Mouse (Mus musculus): ENCODE data around the gene Dnaja3. TPM values are rescaled to one million over a fixed set of nuclear protein-coding genes. Genes with fewer than 3 reads are reported as not detected.

The Dnaja3 gene
- polyA plus RNA-seq, 2 experiments: 18.8 to 34.1 TPM

DNA sequence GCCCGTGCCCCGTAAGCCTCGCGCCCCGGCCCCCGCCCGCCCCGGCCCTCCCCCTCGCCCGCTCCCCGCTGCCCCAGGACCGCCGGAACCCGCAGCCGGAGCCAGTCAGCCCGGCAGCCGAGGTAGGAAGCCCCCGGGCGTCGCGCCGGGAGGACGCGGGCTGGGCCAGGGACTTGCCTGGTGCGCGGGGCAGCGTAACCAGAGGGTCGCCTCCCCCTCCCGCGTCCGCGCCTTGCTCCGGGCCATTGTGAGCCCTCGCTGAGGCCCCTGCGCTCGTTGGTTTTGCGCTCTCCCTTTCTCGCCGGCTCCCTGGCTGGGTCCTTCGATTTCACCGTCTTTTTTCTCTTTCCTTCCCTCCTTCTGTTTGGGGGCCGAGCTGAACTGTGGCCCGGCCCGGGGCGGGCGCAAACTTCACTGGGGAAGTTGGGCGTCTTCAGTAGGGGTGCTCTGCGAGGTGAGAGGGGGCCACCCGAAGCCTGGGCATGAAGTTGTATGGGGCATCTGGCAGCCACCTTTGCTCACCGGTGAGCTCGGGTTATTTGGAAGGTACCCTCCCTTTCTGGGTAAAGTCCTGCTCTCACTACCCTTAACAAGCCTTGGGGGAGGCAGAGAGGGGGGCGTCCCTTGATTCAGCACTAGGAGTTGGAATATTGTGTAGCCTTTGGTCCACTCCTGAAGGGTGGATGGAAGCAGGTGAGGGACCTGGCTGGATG, 44.8 kb upstream of the Dnaja3 start:
- Histone ChIP-seq H3K9me3 (ENCODE audit: control insufficient read depth, low read length) (no peaks in the 10 kb centered on the region), H3K27ac (no peak overlapping the region), H3K4me2 (ENCODE audit: low read depth) (peak overlapping the region; percentile 61), H3K4me1 (replicated peaks; ENCODE audit: control insufficient read depth in 2 of 2, insufficient read depth in 2 of 2, low read length in 1 of 2) (no peaks in the 10 kb centered on the region; a peak in 1 of 4 replicates), H3K27me3 (ENCODE audit: control insufficient read depth, insufficient read depth, low read length) (peaks cover 46% of the 10 kb centered on the region), H3K36me3 (replicated peaks; ENCODE audit: control insufficient read depth, insufficient read depth, low read depth) (no peaks in the 10 kb centered on the region), H3K4me3 (ENCODE audit: insufficient read depth in 1 of 2, low read depth in 2 of 2, low read length in 2 of 2) (peak overlapping the region; percentile 53 to 54), H3K9ac (replicated peaks) (peak overlapping the region; percentile 35)
- TF ChIP-seq EP300 (IDR thresholded peaks at IDR 0.05; ENCODE audit: low read depth) (no peak), CTCF (IDR thresholded peaks at IDR 0.05; ENCODE audit: low read depth) (no peak)
- ATAC-seq (ENCODE audit: insufficient read depth): no peak
- 1% methylated on average over 52 of the region's 52 CpGs for WGBS (ENCODE audit: insufficient replicate concordance)
- DNase-seq (ENCODE audit: low read depth in 3 of 3, low spot score in 3 of 3): no peak

DNA sequence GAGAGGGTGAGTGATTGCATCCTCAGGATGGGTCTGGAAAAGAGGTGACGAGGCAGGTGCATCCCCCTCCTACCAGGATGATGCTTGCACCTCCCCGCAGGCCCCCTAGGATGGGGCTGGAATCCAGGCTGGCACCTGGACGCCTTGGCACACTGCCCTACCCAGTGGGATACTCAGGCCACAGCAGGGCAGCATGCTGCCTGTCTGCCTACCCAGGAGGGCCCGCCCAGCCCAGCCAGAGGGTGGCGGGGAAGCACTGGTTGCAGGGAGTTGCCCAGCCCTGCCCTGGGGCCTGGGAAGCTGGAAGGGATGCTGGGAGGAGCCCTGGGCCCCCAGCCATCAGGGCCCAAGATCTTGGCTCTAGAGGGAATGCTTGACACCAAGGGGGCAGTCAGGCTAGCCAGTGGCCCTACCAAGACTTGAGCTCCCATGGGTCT, 44.2 kb upstream of the Dnaja3 start:
- no peak for TF ChIP-seq EP300 (IDR thresholded peaks at IDR 0.05; ENCODE audit: low read depth)
- no peak for TF ChIP-seq CTCF (IDR thresholded peaks at IDR 0.05; ENCODE audit: low read depth)
- Histone ChIP-seq H3K27ac (no peak overlapping the region), H3K9me3 (ENCODE audit: control insufficient read depth, low read length) (no peaks in the 10 kb centered on the region), H3K4me1 (replicated peaks; ENCODE audit: control insufficient read depth in 2 of 2, insufficient read depth in 2 of 2, low read length in 1 of 2) (no peaks in the 10 kb centered on the region; a peak in 1 of 4 replicates), H3K36me3 (replicated peaks; ENCODE audit: control insufficient read depth, insufficient read depth, low read depth) (no peaks in the 10 kb centered on the region), H3K9ac (replicated peaks) (no peak overlapping the region), H3K4me2 (ENCODE audit: low read depth) (peak overlapping the region; percentile 61), H3K27me3 (ENCODE audit: control insufficient read depth, insufficient read depth, low read length) (peaks cover 46% of the 10 kb centered on the region), H3K4me3 (ENCODE audit: insufficient read depth in 1 of 2, low read depth in 2 of 2, low read length in 2 of 2) (peak overlapping the region; percentile 53 to 54)
- ATAC-seq (ENCODE audit: insufficient read depth) (no peak), DNase-seq (ENCODE audit: low read depth in 3 of 3, low spot score in 3 of 3) (no peak)
- 33% methylated on average over 5 of the region's 5 CpGs for WGBS (ENCODE audit: insufficient replicate concordance)

DNA sequence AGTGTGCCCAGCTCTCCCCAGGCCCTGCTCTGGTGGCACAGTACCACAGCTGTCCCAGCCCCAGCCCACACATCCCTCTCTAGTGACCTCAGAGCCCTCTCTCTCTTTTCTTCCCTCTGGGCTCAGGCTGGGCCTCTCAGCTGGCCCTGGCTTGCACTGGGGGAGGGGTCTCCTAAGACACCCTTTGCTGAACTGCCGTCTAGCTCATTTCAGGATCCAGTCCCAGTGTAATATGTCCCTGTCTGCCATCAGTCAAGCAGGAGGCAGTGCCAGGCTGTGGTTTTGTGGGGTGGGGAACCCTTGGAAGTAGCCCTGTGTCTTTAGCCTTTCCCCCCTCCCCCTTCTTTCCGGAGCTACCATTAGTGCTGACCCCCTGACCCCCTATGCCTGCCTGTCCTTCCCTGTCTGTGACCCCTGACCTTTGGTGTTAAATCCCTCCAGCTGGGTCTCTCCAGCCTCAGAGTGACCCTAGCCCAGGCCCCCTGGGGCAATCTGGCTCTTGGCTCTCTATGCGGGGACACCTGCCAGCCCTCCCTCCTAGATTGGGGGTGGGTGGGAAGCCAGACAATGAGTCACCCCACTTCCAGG, 43.6 kb upstream of the Dnaja3 start:
- no peak for TF ChIP-seq CTCF (IDR thresholded peaks at IDR 0.05; ENCODE audit: low read depth)
- no peak for TF ChIP-seq EP300 (IDR thresholded peaks at IDR 0.05; ENCODE audit: low read depth)
- Histone ChIP-seq H3K27me3 (ENCODE audit: control insufficient read depth, insufficient read depth, low read length) (peaks cover 46% of the 10 kb centered on the region), H3K9ac (replicated peaks) (no peak overlapping the region), H3K4me2 (ENCODE audit: low read depth) (peak overlapping the region; percentile 61), H3K27ac (no peak overlapping the region), H3K9me3 (ENCODE audit: control insufficient read depth, low read length) (no peaks in the 10 kb centered on the region), H3K4me1 (replicated peaks; ENCODE audit: control insufficient read depth in 2 of 2, insufficient read depth in 2 of 2, low read length in 1 of 2) (no peaks in the 10 kb centered on the region; a peak in 1 of 4 replicates), H3K36me3 (replicated peaks; ENCODE audit: control insufficient read depth, insufficient read depth, low read depth) (no peaks in the 10 kb centered on the region), H3K4me3 (ENCODE audit: insufficient read depth in 1 of 2, low read depth in 2 of 2, low read length in 2 of 2) (peak overlapping the region in 1 of 2 experiments; percentile 0; a peak in 1 of 4 replicates)
- DNase-seq (ENCODE audit: low read depth in 3 of 3, low spot score in 3 of 3) (no peak), ATAC-seq (ENCODE audit: insufficient read depth) (no peak)
- WGBS (ENCODE audit: insufficient replicate concordance): 51% methylated on average over 3 of the region's 3 CpGs

DNA sequence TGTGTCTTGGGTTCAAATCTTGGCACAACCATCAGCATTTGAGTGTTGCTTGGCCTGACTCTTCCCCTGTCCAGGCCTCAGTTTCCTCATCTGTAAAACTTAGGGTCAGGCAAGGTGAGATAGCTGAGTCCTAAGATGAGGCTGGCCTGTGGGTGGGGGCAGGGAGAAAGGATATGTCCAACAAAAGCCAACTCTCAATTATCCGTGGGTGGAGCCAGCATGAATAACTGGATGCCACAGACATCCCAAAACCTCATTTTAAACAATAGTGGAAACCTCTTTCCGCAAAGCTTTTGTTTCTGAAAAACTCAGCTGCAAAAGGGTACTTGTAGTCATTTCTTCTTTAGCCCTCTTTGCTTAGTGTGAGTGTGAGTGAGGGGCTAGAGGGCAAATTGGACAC, 43.0 kb upstream of the Dnaja3 start:
- Histone ChIP-seq H3K27me3 (ENCODE audit: control insufficient read depth, insufficient read depth, low read length) (peaks cover 46% of the 10 kb centered on the region), H3K4me3 (ENCODE audit: insufficient read depth in 1 of 2, low read depth in 2 of 2, low read length in 2 of 2) (no peak overlapping the region), H3K4me2 (ENCODE audit: low read depth) (no peak overlapping the region), H3K36me3 (replicated peaks; ENCODE audit: control insufficient read depth, insufficient read depth, low read depth) (no peaks in the 10 kb centered on the region), H3K9me3 (ENCODE audit: control insufficient read depth, low read length) (no peaks in the 10 kb centered on the region), H3K27ac (no peak overlapping the region), H3K9ac (replicated peaks) (no peak overlapping the region), H3K4me1 (replicated peaks; ENCODE audit: control insufficient read depth in 2 of 2, insufficient read depth in 2 of 2, low read length in 1 of 2) (no peaks in the 10 kb centered on the region; a peak in 1 of 4 replicates)
- TF ChIP-seq CTCF (IDR thresholded peaks at IDR 0.05; ENCODE audit: low read depth) (no peak), EP300 (IDR thresholded peaks at IDR 0.05; ENCODE audit: low read depth) (no peak)
- ATAC-seq (ENCODE audit: insufficient read depth) (no peak), DNase-seq (ENCODE audit: low read depth in 3 of 3, low spot score in 3 of 3) (no peak)
- WGBS (ENCODE audit: insufficient replicate concordance): 52% methylated on average over 2 of the region's 2 CpGs

DNA sequence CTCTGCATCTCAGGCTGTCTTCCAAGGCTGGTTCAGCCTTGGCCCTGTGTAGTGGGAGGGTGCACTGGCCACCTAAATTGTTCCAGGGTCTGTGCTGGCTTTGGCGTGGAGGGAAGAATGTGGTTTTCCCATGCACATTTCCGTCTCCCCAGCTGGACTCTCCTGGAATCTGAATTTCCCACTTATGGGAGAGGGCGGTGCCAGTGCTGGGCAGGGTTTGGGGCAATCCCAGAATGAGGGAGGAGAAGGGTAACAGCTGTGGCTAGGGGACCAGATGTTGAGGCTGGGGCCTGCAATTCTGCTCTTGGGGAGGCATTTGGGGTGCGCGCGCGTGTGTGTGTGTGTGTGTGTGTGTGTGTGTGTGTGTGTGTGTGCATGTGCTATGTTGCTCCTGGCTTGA, 42.5 kb upstream of the Dnaja3 start:
- Histone ChIP-seq H3K9me3 (ENCODE audit: control insufficient read depth, low read length) (no peaks in the 10 kb centered on the region), H3K36me3 (replicated peaks; ENCODE audit: control insufficient read depth, insufficient read depth, low read depth) (no peaks in the 10 kb centered on the region), H3K9ac (replicated peaks) (no peak overlapping the region), H3K27ac (no peak overlapping the region), H3K4me2 (ENCODE audit: low read depth) (no peak overlapping the region), H3K4me1 (replicated peaks; ENCODE audit: control insufficient read depth in 2 of 2, insufficient read depth in 2 of 2, low read length in 1 of 2) (peaks cover 0 to 2% of the 10 kb centered on the region in 2 experiments; a peak in 1 of 4 replicates), H3K27me3 (ENCODE audit: control insufficient read depth, insufficient read depth, low read length) (peaks cover 43% of the 10 kb centered on the region), H3K4me3 (ENCODE audit: insufficient read depth in 1 of 2, low read depth in 2 of 2, low read length in 2 of 2) (no peak overlapping the region)
- WGBS (ENCODE audit: insufficient replicate concordance): 65% methylated on average over 7 of the region's 7 CpGs
- ATAC-seq (ENCODE audit: insufficient read depth): no peak
- no peak for DNase-seq (ENCODE audit: low read depth in 3 of 3, low spot score in 3 of 3)
- TF ChIP-seq CTCF (IDR thresholded peaks at IDR 0.05; ENCODE audit: low read depth) (no peak), EP300 (IDR thresholded peaks at IDR 0.05; ENCODE audit: low read depth) (no peak)
